Mouse (Mus musculus) limb, embryonic 14.5 days (tissue): ENCODE measurements at regions not wholly inside any gene's neighbourhood (a gene's known extent, or its start where the extent isn't known, plus 50 kb on each side); places are given as distances from the start of the nearest gene placed in this dataset.

ENCODE experiments used
- ATAC-seq: fragments of 200-750 bp; cut with Nextera tagmentation; 2 replicates; pipeline ENCODE4 v1.8.0; 2017; ENCODE audit warnings: low read depth, moderate number of reproducible peaks, moderate TSS enrichment; ENCODE audit not compliant: low FRiP score
- DNase-seq: peaks from one replicate; pipeline ENCODE4 v3.0.0-alpha.2; 2015; ENCODE audit warnings: low spot score
- H3K27ac ChIP-seq: fragments of 300-500 bp; sonication (generic); replicated peaks from 2 replicates; pipeline ENCODE4 v1.5.1; 2014; ENCODE audit warnings: low read depth, mild to moderate bottlenecking, low read length, moderate library complexity, mixed read lengths
- H3K27me3 ChIP-seq: fragments of 300-500 bp; sonication (generic); 2 replicates; pipeline ENCODE4 v1.6.1; 2014; ENCODE audit warnings: low read length, mixed read lengths; ENCODE audit not compliant: control insufficient read depth, insufficient read depth
- H3K36me3 ChIP-seq: fragments of 300-500 bp; sonication (generic); 2 replicates; pipeline ENCODE4 v1.6.1; 2014; ENCODE audit warnings: mild to moderate bottlenecking, low read length, moderate library complexity, mixed read lengths; ENCODE audit not compliant: control insufficient read depth, insufficient read depth
- H3K4me1 ChIP-seq: fragments of 300-500 bp; sonication (generic); 2 replicates; pipeline ENCODE4 v1.6.1; 2014; ENCODE audit warnings: antibody characterized with exemption, low read length, mixed read lengths; ENCODE audit not compliant: control insufficient read depth, insufficient read depth
- H3K4me2 ChIP-seq: fragments of 300-500 bp; sonication (generic); replicated peaks from 2 replicates; pipeline ENCODE4 v1.6.1; 2014; ENCODE audit warnings: low read depth, mild to moderate bottlenecking, low read length, moderate library complexity; ENCODE audit not compliant: severe bottlenecking
- H3K4me3 ChIP-seq: fragments of 300-500 bp; sonication (generic); replicated peaks from 2 replicates; pipeline ENCODE4 v1.5.1; 2014; ENCODE audit warnings: low read length
- H3K9ac ChIP-seq: fragments of 300-500 bp; sonication (generic); 2 replicates; pipeline ENCODE4 v1.6.1; 2014; ENCODE audit warnings: mild to moderate bottlenecking, low read depth, low read length, moderate library complexity; ENCODE audit not compliant: severe bottlenecking
- H3K9me3 ChIP-seq: fragments of 300-500 bp; sonication (generic); 2 replicates; pipeline ENCODE4 v1.6.1; 2016; ENCODE audit warnings: low read length; ENCODE audit not compliant: control insufficient read depth
- POLR2A ChIP-seq: fragments of 200-500 bp; IDR thresholded peaks from 2 replicates; pipeline ENCODE4 v1.8.0; 2012; ENCODE audit warnings: inconsistent platforms, mild to moderate bottlenecking, moderate library complexity, borderline replicate concordance; ENCODE audit not compliant: insufficient read depth, insufficient read length; ENCODE audit errors: extremely low read depth
- WGBS: fragments of 180-500 bp; shearing (Covaris S2); extraction: QIAGEN DNeasy Blood & Tissue Kit; methylation state at CpG from one replicate; pipeline ENCODE4 v1.1.7; 2014; 5-methylcytosine and 5-hydroxymethylcytosine counted together

DNA sequence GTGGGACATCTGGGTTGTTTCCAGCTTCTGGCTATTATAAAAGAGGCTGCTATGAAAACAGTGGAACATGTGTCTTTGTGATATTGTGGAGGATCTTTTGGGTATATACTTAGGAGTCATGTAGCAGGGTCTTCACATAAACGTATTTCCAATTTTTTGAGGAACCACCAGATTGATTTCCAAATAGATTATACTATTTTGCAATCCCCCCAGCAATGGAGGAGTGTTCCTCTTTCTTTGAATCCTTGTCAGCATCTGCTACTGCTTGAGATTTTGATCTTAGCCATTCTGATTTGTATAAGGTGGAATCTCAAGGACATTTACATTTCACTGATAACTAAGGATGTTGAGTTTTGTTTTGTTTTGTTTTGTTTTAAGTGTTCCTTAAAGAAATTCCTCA lies 645.6 kb downstream of the Tlr4 start:
- Histone ChIP-seq H3K27me3 (no peaks in the 10 kb centered on the region), H3K36me3 (no peaks in the 10 kb centered on the region), H3K27ac (no peak overlapping the region), H3K4me2 (no peak overlapping the region), H3K9me3 (no peaks in the 10 kb centered on the region), H3K9ac (no peak overlapping the region), H3K4me1 (no peaks in the 10 kb centered on the region), H3K4me3 (no peak overlapping the region)
- WGBS = 52% methylated on average over 1 of the region's 1 CpGs
- no peak for ATAC-seq
- DNase-seq = no peak
- no peak for TF ChIP-seq POLR2A

DNA sequence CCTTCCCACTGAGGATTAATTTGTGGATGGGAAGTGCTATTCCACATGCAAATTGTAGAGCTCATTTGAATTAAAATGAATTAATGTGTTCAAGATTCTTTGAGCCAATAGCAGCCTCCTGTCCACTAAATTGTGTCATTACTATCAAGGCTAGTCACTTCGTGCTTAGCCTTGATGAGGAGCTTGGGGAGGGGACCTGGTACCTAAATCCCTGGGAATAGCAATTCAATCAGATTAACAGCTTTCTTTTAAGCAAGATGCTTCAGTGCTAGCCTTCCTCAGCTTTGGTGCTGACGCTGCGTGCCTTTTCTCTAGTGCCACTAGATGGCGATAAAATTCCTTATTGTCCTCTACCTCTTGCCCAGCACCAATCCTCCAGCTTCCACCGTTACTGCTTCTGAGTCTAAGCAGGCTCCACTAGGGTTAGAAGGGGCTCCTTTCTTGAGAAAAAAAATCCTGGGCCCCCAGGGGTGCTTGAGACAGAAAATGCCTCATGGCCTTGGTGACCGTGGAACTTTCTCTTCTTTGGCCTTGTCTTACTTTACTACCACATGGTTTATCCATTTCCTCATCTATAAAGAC lies 650.0 kb downstream of the Tlr4 start:
- TF ChIP-seq POLR2A = no peak

DNA sequence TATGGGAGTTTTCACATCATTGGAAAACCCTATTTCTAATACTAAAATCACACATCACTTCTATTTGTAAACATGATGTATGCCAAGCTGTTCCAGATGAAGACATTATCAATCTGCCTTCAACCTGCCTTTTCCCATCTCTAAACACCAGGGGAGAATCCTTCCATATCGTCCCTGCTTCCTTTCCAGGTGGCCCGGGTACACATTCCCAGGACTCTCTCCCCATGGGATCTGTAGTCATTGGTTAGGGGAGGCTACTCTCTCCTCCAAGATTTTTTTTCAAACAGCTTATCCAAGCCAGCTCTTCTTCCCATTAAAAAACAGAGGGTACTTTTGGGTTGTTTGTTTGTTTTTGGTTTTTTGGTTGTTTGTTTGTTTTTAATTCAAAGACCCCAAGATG lies 650.7 kb downstream of the Tlr4 start:
- Histone ChIP-seq H3K9ac (no peak overlapping the region), H3K27me3 (no peaks in the 10 kb centered on the region), H3K4me1 (no peaks in the 10 kb centered on the region), H3K9me3 (no peaks in the 10 kb centered on the region), H3K4me3 (no peak overlapping the region), H3K4me2 (no peak overlapping the region), H3K36me3 (no peaks in the 10 kb centered on the region), H3K27ac (no peak overlapping the region)
- TF ChIP-seq POLR2A = no peak
- 68% methylated on average over 2 of the region's 2 CpGs for WGBS
- DNase-seq (no peak), ATAC-seq (no peak)

More for the DNA sequence above, 650.0 kb downstream of the Tlr4 start:
- 8% methylated on average over 6 of the region's 6 CpGs for WGBS
- H3K4me3 ChIP-seq = no peak overlapping the region
- DNase-seq = peak; percentile 82
- no peak overlapping the region for H3K4me2 ChIP-seq
- no peaks in the 10 kb centered on the region for H3K36me3 ChIP-seq
- H3K4me1 ChIP-seq = no peaks in the 10 kb centered on the region
- H3K27ac ChIP-seq = no peak overlapping the region
- no peaks in the 10 kb centered on the region for H3K9me3 ChIP-seq
- peak; percentile 80 for ATAC-seq
- no peak overlapping the region for H3K9ac ChIP-seq
- no peaks in the 10 kb centered on the region for H3K27me3 ChIP-seq

DNA sequence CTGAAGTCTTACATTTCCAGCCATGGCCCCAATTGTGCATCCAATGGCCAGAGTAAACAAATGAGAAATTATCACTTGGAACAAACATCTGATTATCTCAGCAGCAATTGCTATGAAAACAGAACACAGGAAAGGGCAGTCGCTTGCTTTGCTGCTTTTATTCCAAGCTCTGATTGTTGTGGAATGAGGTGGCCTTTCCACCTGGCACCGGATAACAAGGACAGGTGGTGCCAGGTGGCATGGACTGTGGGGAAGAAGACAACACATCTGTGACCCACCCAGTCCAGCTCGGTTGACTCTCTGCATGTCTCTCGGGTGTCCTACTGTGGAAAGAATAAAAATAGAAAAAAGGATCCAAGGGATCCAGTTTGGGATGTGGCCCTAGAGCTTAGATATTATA lies 694.9 kb downstream of the Tlr4 start:
- ATAC-seq = no peak
- no peak overlapping the region for H3K27ac ChIP-seq
- H3K9ac ChIP-seq = no peak overlapping the region
- H3K27me3 ChIP-seq = no peaks in the 10 kb centered on the region
- TF ChIP-seq POLR2A = no peak
- DNase-seq = no peak
- no peaks in the 10 kb centered on the region for H3K9me3 ChIP-seq
- no peak overlapping the region for H3K4me2 ChIP-seq
- no peak overlapping the region for H3K4me3 ChIP-seq
- 83% methylated on average over 4 of the region's 4 CpGs for WGBS
- H3K4me1 ChIP-seq = no peaks in the 10 kb centered on the region
- H3K36me3 ChIP-seq = no peaks in the 10 kb centered on the region

- DNase-seq = peak; percentile 43
- ATAC-seq = no peak
- 37% methylated on average over 2 of the region's 2 CpGs for WGBS
Observed at GRCm38 (mm10) chr4:67523158-67523557, 695.8 kb downstream of the Tlr4 start.

DNA sequence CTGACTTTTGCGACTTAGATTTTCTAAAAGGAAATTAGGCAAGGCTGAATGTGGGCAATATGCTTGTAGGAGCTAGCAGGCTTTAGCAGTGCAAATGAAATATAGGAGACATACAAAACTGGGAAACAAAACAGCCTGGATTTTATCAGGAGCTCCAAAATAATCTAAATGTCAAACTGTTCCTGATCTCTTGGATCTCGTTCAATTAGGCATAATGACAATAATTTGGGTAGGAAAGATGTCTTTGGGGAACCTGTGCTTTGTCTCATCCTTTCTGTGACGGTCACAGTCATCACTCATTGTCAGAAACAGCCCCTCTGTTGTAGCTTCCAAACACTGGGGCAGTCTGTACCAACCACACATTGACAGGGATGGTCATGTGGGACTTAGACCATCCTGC lies 702.2 kb downstream of the Tlr4 start:
- TF ChIP-seq POLR2A = no peak
- no peak for ATAC-seq

More at GRCm38 (mm10) chr4:67523158-67523557, 695.8 kb downstream of the Tlr4 start:
- Histone ChIP-seq H3K9ac (no peak overlapping the region), H3K27me3 (no peaks in the 10 kb centered on the region), H3K27ac (no peak overlapping the region), H3K4me3 (no peak overlapping the region), H3K4me1 (no peaks in the 10 kb centered on the region), H3K9me3 (no peaks in the 10 kb centered on the region), H3K4me2 (no peak overlapping the region), H3K36me3 (no peaks in the 10 kb centered on the region)
- TF ChIP-seq POLR2A = no peak

More for the DNA sequence above, 702.2 kb downstream of the Tlr4 start:
- Histone ChIP-seq H3K4me2 (no peak overlapping the region), H3K36me3 (no peaks in the 10 kb centered on the region), H3K4me3 (no peak overlapping the region), H3K27me3 (no peaks in the 10 kb centered on the region), H3K27ac (no peak overlapping the region), H3K4me1 (no peaks in the 10 kb centered on the region), H3K9ac (no peak overlapping the region), H3K9me3 (no peaks in the 10 kb centered on the region)
- WGBS = 59% methylated on average over 3 of the region's 3 CpGs
- DNase-seq = no peak
